Mouse (Mus musculus): ENCODE measurements at regions not wholly inside any gene's neighbourhood (a gene's known extent, or its start where the extent isn't known, plus 50 kb on each side); places are given as distances from the start of the nearest gene placed in this dataset.

GRCm38 (mm10) chr4:97132650-97133049, 50.3 kb downstream of the Gm10192 start:
- DNase-seq (ENCODE audit: low spot score) (no peak), ATAC-seq (replicated peaks; ENCODE audit: low FRiP score) (no peak)
- Histone ChIP-seq H3K4me1 (replicated peaks; ENCODE audit: control insufficient read depth, insufficient read depth, low read length) (no peaks in the 10 kb centered on the region), H3K4me3 (ENCODE audit: low read depth, low read length) (no peak overlapping the region), H3K36me3 (ENCODE audit: control insufficient read depth, insufficient read depth, low read length) (no peaks in the 10 kb centered on the region), H3K9ac (ENCODE audit: low read length) (no peak overlapping the region), H3K9me3 (ENCODE audit: control insufficient read depth, low read length) (no peaks in the 10 kb centered on the region), H3K27ac (ENCODE audit: low read depth, low read length) (no peak overlapping the region), H3K4me2 (ENCODE audit: low read depth, low read length, severe bottlenecking) (no peak overlapping the region), H3K27me3 (ENCODE audit: control insufficient read depth, insufficient read depth, low read length) (no peaks in the 10 kb centered on the region)
- WGBS: 38% methylated on average over 2 of the region's 2 CpGs

GRCm38 (mm10) chr4:97127780-97128179, 55.2 kb downstream of the Gm10192 start:
- Histone ChIP-seq H3K4me3 (ENCODE audit: low read depth, low read length) (no peak overlapping the region), H3K27ac (ENCODE audit: low read depth, low read length) (no peak overlapping the region), H3K27me3 (ENCODE audit: control insufficient read depth, insufficient read depth, low read length) (no peaks in the 10 kb centered on the region), H3K4me2 (ENCODE audit: low read depth, low read length, severe bottlenecking) (no peak overlapping the region), H3K4me1 (replicated peaks; ENCODE audit: control insufficient read depth, insufficient read depth, low read length) (no peaks in the 10 kb centered on the region), H3K9me3 (ENCODE audit: control insufficient read depth, low read length) (no peaks in the 10 kb centered on the region), H3K36me3 (ENCODE audit: control insufficient read depth, insufficient read depth, low read length) (no peaks in the 10 kb centered on the region), H3K9ac (ENCODE audit: low read length) (no peak overlapping the region)
- ATAC-seq (replicated peaks; ENCODE audit: low FRiP score) (no peak), DNase-seq (ENCODE audit: low spot score) (no peak)
- 63% methylated on average over 4 of the region's 4 CpGs for WGBS

GRCm38 (mm10) chr4:97123861-97124260, 59.1 kb downstream of the Gm10192 start:
- Histone ChIP-seq H3K9me3 (ENCODE audit: control insufficient read depth, low read length) (no peaks in the 10 kb centered on the region), H3K36me3 (ENCODE audit: control insufficient read depth, insufficient read depth, low read length) (no peaks in the 10 kb centered on the region), H3K4me2 (ENCODE audit: low read depth, low read length, severe bottlenecking) (no peak overlapping the region), H3K27ac (ENCODE audit: low read depth, low read length) (no peak overlapping the region), H3K9ac (ENCODE audit: low read length) (no peak overlapping the region), H3K27me3 (ENCODE audit: control insufficient read depth, insufficient read depth, low read length) (no peaks in the 10 kb centered on the region), H3K4me3 (ENCODE audit: low read depth, low read length) (no peak overlapping the region), H3K4me1 (replicated peaks; ENCODE audit: control insufficient read depth, insufficient read depth, low read length) (no peaks in the 10 kb centered on the region)
- no peak for ATAC-seq (replicated peaks; ENCODE audit: low FRiP score)
- DNase-seq (ENCODE audit: low spot score): no peak
- WGBS: 71% methylated on average over 1 of the region's 1 CpGs

DNA sequence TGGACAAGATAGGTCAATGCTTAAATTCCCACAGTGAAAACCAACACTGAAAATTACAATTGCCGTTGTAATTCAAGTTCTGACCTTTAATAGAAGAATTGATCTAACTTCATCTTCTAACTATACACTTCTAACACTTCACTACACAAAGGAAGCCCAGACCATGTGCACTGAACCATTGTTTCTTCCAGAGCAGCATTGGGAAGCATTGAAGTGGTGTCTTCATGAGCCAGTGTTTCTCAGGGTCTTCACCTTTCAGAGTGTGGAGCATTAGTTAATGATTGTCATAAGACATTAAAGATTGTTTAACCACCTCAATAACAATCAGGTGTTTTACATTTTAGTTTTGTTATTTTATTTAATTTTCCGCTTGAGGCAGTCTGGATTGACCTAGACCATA, 61.0 kb downstream of the Gm10192 start:
- 80% methylated on average over 2 of the region's 2 CpGs for WGBS
- H3K27me3 ChIP-seq (ENCODE audit: control insufficient read depth, insufficient read depth, low read length): no peaks in the 10 kb centered on the region
- no peak overlapping the region for H3K4me2 ChIP-seq (ENCODE audit: low read depth, low read length, severe bottlenecking)
- DNase-seq (ENCODE audit: low spot score): no peak
- no peak overlapping the region for H3K4me3 ChIP-seq (ENCODE audit: low read depth, low read length)
- H3K27ac ChIP-seq (ENCODE audit: low read depth, low read length): no peak overlapping the region
- H3K36me3 ChIP-seq (ENCODE audit: control insufficient read depth, insufficient read depth, low read length): no peaks in the 10 kb centered on the region
- no peak overlapping the region for H3K9ac ChIP-seq (ENCODE audit: low read length)
- no peaks in the 10 kb centered on the region for H3K9me3 ChIP-seq (ENCODE audit: control insufficient read depth, low read length)
- ATAC-seq (replicated peaks; ENCODE audit: low FRiP score): no peak
- no peaks in the 10 kb centered on the region for H3K4me1 ChIP-seq (replicated peaks; ENCODE audit: control insufficient read depth, insufficient read depth, low read length)

GRCm38 (mm10) chr4:97119459-97119858, 63.5 kb downstream of the Gm10192 start:
- Histone ChIP-seq H3K27me3 (ENCODE audit: control insufficient read depth, insufficient read depth, low read length) (no peaks in the 10 kb centered on the region), H3K4me3 (ENCODE audit: low read depth, low read length) (no peak overlapping the region), H3K27ac (ENCODE audit: low read depth, low read length) (no peak overlapping the region), H3K36me3 (ENCODE audit: control insufficient read depth, insufficient read depth, low read length) (no peaks in the 10 kb centered on the region), H3K4me2 (ENCODE audit: low read depth, low read length, severe bottlenecking) (no peak overlapping the region), H3K4me1 (replicated peaks; ENCODE audit: control insufficient read depth, insufficient read depth, low read length) (no peaks in the 10 kb centered on the region), H3K9ac (ENCODE audit: low read length) (no peak overlapping the region), H3K9me3 (ENCODE audit: control insufficient read depth, low read length) (no peaks in the 10 kb centered on the region)
- 87% methylated on average over 2 of the region's 2 CpGs for WGBS
- ATAC-seq (replicated peaks; ENCODE audit: low FRiP score) (no peak), DNase-seq (ENCODE audit: low spot score) (no peak)

GRCm38 (mm10) chr4:97117016-97117415, 66.0 kb downstream of the Gm10192 start:
- H3K9me3 ChIP-seq (ENCODE audit: control insufficient read depth, low read length): no peaks in the 10 kb centered on the region
- ATAC-seq (replicated peaks; ENCODE audit: low FRiP score) (no peak), DNase-seq (ENCODE audit: low spot score) (no peak)
- WGBS: 79% methylated on average over 1 of the region's 1 CpGs
- H3K4me2 ChIP-seq (ENCODE audit: low read depth, low read length, severe bottlenecking): no peak overlapping the region
- H3K27ac ChIP-seq (ENCODE audit: low read depth, low read length): no peak overlapping the region
- H3K36me3 ChIP-seq (ENCODE audit: control insufficient read depth, insufficient read depth, low read length): no peaks in the 10 kb centered on the region
- H3K4me1 ChIP-seq (replicated peaks; ENCODE audit: control insufficient read depth, insufficient read depth, low read length): no peaks in the 10 kb centered on the region
- no peak overlapping the region for H3K9ac ChIP-seq (ENCODE audit: low read length)
- H3K27me3 ChIP-seq (ENCODE audit: control insufficient read depth, insufficient read depth, low read length): no peaks in the 10 kb centered on the region
- H3K4me3 ChIP-seq (ENCODE audit: low read depth, low read length): no peak overlapping the region

- H3K4me2 ChIP-seq (ENCODE audit: low read depth, low read length, severe bottlenecking): no peak overlapping the region
- H3K27ac ChIP-seq (ENCODE audit: low read depth, low read length): no peak overlapping the region
- H3K4me3 ChIP-seq (ENCODE audit: low read depth, low read length): no peak overlapping the region
- ATAC-seq (replicated peaks; ENCODE audit: low FRiP score) (no peak), DNase-seq (ENCODE audit: low spot score) (no peak)
- no peaks in the 10 kb centered on the region for H3K9me3 ChIP-seq (ENCODE audit: control insufficient read depth, low read length)
- no peaks in the 10 kb centered on the region for H3K4me1 ChIP-seq (replicated peaks; ENCODE audit: control insufficient read depth, insufficient read depth, low read length)
- no peaks in the 10 kb centered on the region for H3K36me3 ChIP-seq (ENCODE audit: control insufficient read depth, insufficient read depth, low read length)
- H3K27me3 ChIP-seq (ENCODE audit: control insufficient read depth, insufficient read depth, low read length): no peaks in the 10 kb centered on the region
- WGBS: 70% methylated on average over 1 of the region's 1 CpGs
- H3K9ac ChIP-seq (ENCODE audit: low read length): no peak overlapping the region
Observed at GRCm38 (mm10) chr4:97102752-97103052, 80.3 kb downstream of the Gm10192 start.

DNA sequence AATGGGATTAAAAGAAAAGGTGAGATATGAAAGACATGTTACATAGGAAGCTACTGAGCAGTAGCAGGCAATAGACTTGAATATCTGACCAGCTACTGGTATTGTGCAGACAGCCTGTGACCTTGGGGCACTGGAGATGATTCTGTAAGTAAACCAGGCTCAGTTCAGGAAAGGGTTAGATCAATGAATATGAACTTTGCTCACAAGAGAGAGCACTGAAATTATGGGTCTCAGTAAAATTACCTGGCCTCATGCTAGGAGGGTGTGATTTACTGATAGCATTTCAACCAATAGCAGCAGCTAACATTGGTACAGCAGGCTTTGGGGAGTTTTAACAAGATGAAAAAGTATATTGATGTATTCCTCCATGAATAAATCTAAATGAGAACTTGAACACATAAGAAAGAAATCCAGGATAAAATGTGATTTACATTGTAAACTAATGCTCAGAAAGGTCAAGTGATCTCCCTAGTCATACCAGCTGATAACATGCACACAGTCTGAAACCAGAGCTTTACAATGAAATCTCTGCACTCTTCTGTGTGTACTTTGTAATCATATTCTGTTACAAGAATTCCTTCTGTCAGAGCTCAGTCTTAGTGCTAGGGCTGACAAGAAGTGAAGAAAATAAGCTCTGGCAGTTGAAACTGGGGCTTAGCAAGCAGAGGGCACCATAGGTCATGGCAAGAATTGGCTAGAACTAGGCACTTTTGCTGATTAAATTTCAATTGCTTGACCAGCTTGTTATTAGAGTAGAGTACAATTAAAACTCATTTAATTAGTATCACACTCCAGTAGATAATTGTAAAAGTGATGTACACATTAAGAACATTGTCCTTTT, 80.8 kb downstream of the Gm10192 start:
- H3K9ac ChIP-seq (ENCODE audit: low read length): no peak overlapping the region
- ATAC-seq (replicated peaks; ENCODE audit: low FRiP score): no peak
- no peaks in the 10 kb centered on the region for H3K4me1 ChIP-seq (replicated peaks; ENCODE audit: control insufficient read depth, insufficient read depth, low read length)
- H3K36me3 ChIP-seq (ENCODE audit: control insufficient read depth, insufficient read depth, low read length): no peaks in the 10 kb centered on the region
- no peaks in the 10 kb centered on the region for H3K27me3 ChIP-seq (ENCODE audit: control insufficient read depth, insufficient read depth, low read length)
- H3K9me3 ChIP-seq (ENCODE audit: control insufficient read depth, low read length): no peaks in the 10 kb centered on the region
- H3K4me2 ChIP-seq (ENCODE audit: low read depth, low read length, severe bottlenecking): no peak overlapping the region
- no peak overlapping the region for H3K4me3 ChIP-seq (ENCODE audit: low read depth, low read length)
- no peak for DNase-seq (ENCODE audit: low spot score)
- H3K27ac ChIP-seq (ENCODE audit: low read depth, low read length): no peak overlapping the region

GRCm38 (mm10) chr4:97099721-97100120, 83.2 kb downstream of the Gm10192 start:
- no peak for DNase-seq (ENCODE audit: low spot score)
- Histone ChIP-seq H3K9ac (ENCODE audit: low read length) (no peak overlapping the region), H3K36me3 (ENCODE audit: control insufficient read depth, insufficient read depth, low read length) (no peaks in the 10 kb centered on the region), H3K27ac (ENCODE audit: low read depth, low read length) (no peak overlapping the region), H3K27me3 (ENCODE audit: control insufficient read depth, insufficient read depth, low read length) (no peaks in the 10 kb centered on the region), H3K4me3 (ENCODE audit: low read depth, low read length) (no peak overlapping the region), H3K9me3 (ENCODE audit: control insufficient read depth, low read length) (no peaks in the 10 kb centered on the region), H3K4me1 (replicated peaks; ENCODE audit: control insufficient read depth, insufficient read depth, low read length) (no peaks in the 10 kb centered on the region), H3K4me2 (ENCODE audit: low read depth, low read length, severe bottlenecking) (no peak overlapping the region)
- ATAC-seq (replicated peaks; ENCODE audit: low FRiP score): no peak
- 75% methylated on average over 3 of the region's 3 CpGs for WGBS

Data from forebrain, embryonic 11.5 days (tissue).